Comparison of ENCODE assay signal across 8 mouse cellular contexts in genomic region chr2:48815039-48815590, GRCm38 (mm10). TPM values are rescaled to one million over a fixed set of nuclear protein-coding genes. Genes with fewer than 3 reads are reported as not detected.
DNase-seq lines count a peak whose midpoint lies in the region; ATAC-seq and TF ChIP-seq lines count a peak whose summit lies in the region.

No protein-coding gene starts in this region.

- peaks cover 11% of the 10 kb centered on the region for H3K4me1 ChIP-seq in heart, embryonic 16.5 days (ENCODE audit: control insufficient read depth, insufficient read depth, low read length)
- no peaks in the 10 kb centered on the region for H3K4me1 ChIP-seq in ES-Bruce4 (ENCODE audit: control insufficient read depth, insufficient read depth, low read length)
- H3K4me1 ChIP-seq in forebrain, postnatal 0 days (ENCODE audit: insufficient read depth) = 0 out of 2 replicates have a peak, but pooled peaks cover 11% of the 10 kb centered on the region
- peaks cover 27% of the 10 kb centered on the region for H3K4me1 ChIP-seq in midbrain, embryonic 10.5 days

- WGBS in heart, embryonic 16.5 days = 2% methylated on average over 15 of the region's 15 CpGs
- WGBS in forebrain, postnatal 0 days = under 1% methylated on average over 15 of the region's 15 CpGs
- WGBS in midbrain, embryonic 10.5 days = 13% methylated on average over 15 of the region's 15 CpGs

- H3K27ac ChIP-seq in heart, embryonic 16.5 days (ENCODE audit: low read length) = peak overlapping the region; percentile 99
- no peak overlapping the region for H3K27ac ChIP-seq in ES-Bruce4 (ENCODE audit: insufficient read depth, low read length)
- H3K27ac ChIP-seq in forebrain, postnatal 0 days (ENCODE audit: low read depth, low read length) = peak overlapping the region; percentile 98
- peak overlapping the region; percentile 96 for H3K27ac ChIP-seq in midbrain, embryonic 10.5 days (replicated peaks)

- H3K9ac ChIP-seq in heart, embryonic 16.5 days (ENCODE audit: low read length) = peak overlapping the region; percentile 96
- H3K9ac ChIP-seq in ES-Bruce4 (ENCODE audit: low read depth, poor library complexity, severe bottlenecking) = peak overlapping the region; percentile 96
- H3K9ac ChIP-seq in forebrain, postnatal 0 days = peak overlapping the region; percentile 95

- no peaks in the 10 kb centered on the region for H3K36me3 ChIP-seq in heart, embryonic 16.5 days (ENCODE audit: control insufficient read depth, insufficient read depth)
- no peaks in the 10 kb centered on the region for H3K36me3 ChIP-seq in ES-Bruce4 (ENCODE audit: control insufficient read depth, insufficient read depth, low read length, poor library complexity, severe bottlenecking)
- H3K36me3 ChIP-seq in forebrain, postnatal 0 days (ENCODE audit: insufficient read depth) = no peaks in the 10 kb centered on the region
- no peaks in the 10 kb centered on the region for H3K36me3 ChIP-seq in midbrain, embryonic 10.5 days

- no peaks in the 10 kb centered on the region for H3K9me3 ChIP-seq in heart, embryonic 16.5 days (replicated peaks; ENCODE audit: control insufficient read depth, low read length)
- no peaks in the 10 kb centered on the region for H3K9me3 ChIP-seq in ES-Bruce4 (replicated peaks; ENCODE audit: control insufficient read depth, insufficient read depth, low read length, poor library complexity, severe bottlenecking)
- no peaks in the 10 kb centered on the region for H3K9me3 ChIP-seq in forebrain, postnatal 0 days (ENCODE audit: low read length)
- H3K9me3 ChIP-seq in midbrain, embryonic 10.5 days (replicated peaks) = no peaks in the 10 kb centered on the region

- peak overlapping the region; percentile 94 for H3K4me3 ChIP-seq in heart, embryonic 16.5 days (ENCODE audit: low read length)
- peak overlapping the region; percentile 91 for H3K4me3 ChIP-seq in ES-Bruce4 (ENCODE audit: low read depth, low read length)
- peak overlapping the region; percentile 94 for H3K4me3 ChIP-seq in forebrain, postnatal 0 days (ENCODE audit: low read depth, low read length)
- peak overlapping the region; percentile 82 for H3K4me3 ChIP-seq in midbrain, embryonic 10.5 days

- TF ChIP-seq CTCF in ES-Bruce4 (IDR thresholded peaks at IDR 0.05; ENCODE audit: low read depth, low read length) = no peak
- no peak for TF ChIP-seq CTCF in forebrain, postnatal 0 days (IDR thresholded peaks at IDR 0.05; ENCODE audit: low read depth)

- no peak for TF ChIP-seq EP300 in ES-Bruce4 (IDR thresholded peaks at IDR 0.05; ENCODE audit: insufficient read depth, low read depth, low read length)

- H3K4me2 ChIP-seq in heart, embryonic 16.5 days (ENCODE audit: low read depth, low read length) = peak overlapping the region; percentile 77
- peak overlapping the region; percentile 62 for H3K4me2 ChIP-seq in forebrain, postnatal 0 days (ENCODE audit: low read depth)

- no peak for ATAC-seq in heart, embryonic 16.5 days (replicated peaks; ENCODE audit: extremely low read depth, insufficient read depth, low FRiP score)
- ATAC-seq in forebrain, postnatal 0 days = no peak

- no peaks in the 10 kb centered on the region for H3K27me3 ChIP-seq in heart, embryonic 16.5 days (ENCODE audit: control insufficient read depth, insufficient read depth, low read length)
- H3K27me3 ChIP-seq in ES-Bruce4 (ENCODE audit: control insufficient read depth, insufficient read depth, low read length, poor library complexity, severe bottlenecking) = no peaks in the 10 kb centered on the region
- no peaks in the 10 kb centered on the region for H3K27me3 ChIP-seq in forebrain, postnatal 0 days (ENCODE audit: insufficient read depth, low read length)
- no peaks in the 10 kb centered on the region for H3K27me3 ChIP-seq in midbrain, embryonic 10.5 days (ENCODE audit: low read depth, poor library complexity, severe bottlenecking)

- intact Hi-C loops in heart, postnatal 10 days (cut with DNase I) = loop anchor here (2.0 to 10.0 kb wide), 3 partner anchors 47 to 420 kb away; no protein-coding TSS in a partner anchor

- DNase-seq in heart, postnatal 10 days = no peak
- no peak for DNase-seq in forebrain, postnatal 0 days
- no peak for DNase-seq in midbrain, embryonic 10.5 days (ENCODE audit: low spot score)
- no peak for DNase-seq in urinary bladder, postnatal 36 days (ENCODE audit: low spot score in 2 of 2)
- no peak for DNase-seq in gastrocnemius, adult 18-20 months (ENCODE audit: low spot score)
- DNase-seq in retina, embryonic 14.5 days (ENCODE audit: low spot score) = no peak

- TF ChIP-seq POLR2A in ES-Bruce4 (IDR thresholded peaks at IDR 0.05; ENCODE audit: insufficient read depth, low read length) = no peak

RNA-seq across cellular contexts. Expression of gene Acvr2a, which starts 1.2 kb away (rescaled TPM):
- 9.5 and 10.1 TPM in 2 replicates for polyA plus RNA-seq in heart, embryonic 16.5 days (2015; fragmentation: Nextera tagmentation; extraction: Ambion mirVana)
- 10 to 100 TPM; 17.7 to 20.2 TPM for total RNA-seq in heart, postnatal 10 days (2021)
- 10.0 and 11.7 TPM in 2 replicates for polyA plus RNA-seq in ES-Bruce4 (2011; ENCODE audit: insufficient read depth, insufficient read length, low read depth, missing spikeins)
- 83.7 and 127 TPM in 2 replicates for total RNA-seq in forebrain, postnatal 0 days (2014; rRNA removed)
- polyA plus RNA-seq in forebrain, postnatal 0 days (2015; fragmentation: Nextera tagmentation; extraction: Ambion mirVana) = 28.3 and 42.8 TPM in 2 replicates
- polyA plus RNA-seq in midbrain, embryonic 10.5 days (2016; fragmentation: Nextera tagmentation; extraction: Ambion mirVana) = 18.5 and 24.8 TPM in 2 replicates
- total RNA-seq in gastrocnemius, adult 18-20 months (2021) = 10 to 100 TPM; 18.6 to 25.2 TPM
